Mouse (Mus musculus): ENCODE measurements at regions not wholly inside any gene's neighbourhood (a gene's known extent, or its start where the extent isn't known, plus 50 kb on each side); places are given as distances from the start of the nearest gene placed in this dataset.

GRCm38 (mm10) chr13:16715296-16715960, 703.8 kb downstream of the Inhba start:
- Histone ChIP-seq H3K4me3 (ENCODE audit: insufficient read depth, low read length) (no peak overlapping the region), H3K27ac (ENCODE audit: insufficient read depth, low read length) (no peak overlapping the region), H3K4me1 (ENCODE audit: control insufficient read depth, insufficient read depth, low read length) (no peaks in the 10 kb centered on the region)
- no peak for TF ChIP-seq POLR2A (IDR thresholded peaks at IDR 0.05; ENCODE audit: extremely low read depth, insufficient read depth, low read length)
- no peak for TF ChIP-seq CTCF (IDR thresholded peaks at IDR 0.05; ENCODE audit: extremely low read depth, insufficient read depth, low read length)

- no peaks in the 10 kb centered on the region for H3K4me1 ChIP-seq (ENCODE audit: control insufficient read depth, insufficient read depth, low read length)
- H3K27ac ChIP-seq (ENCODE audit: insufficient read depth, low read length): no peak overlapping the region
- TF ChIP-seq POLR2A (IDR thresholded peaks at IDR 0.05; ENCODE audit: extremely low read depth, insufficient read depth, low read length) (no peak), CTCF (IDR thresholded peaks at IDR 0.05; ENCODE audit: extremely low read depth, insufficient read depth, low read length) (no peak)
- H3K4me3 ChIP-seq (ENCODE audit: insufficient read depth, low read length): no peak overlapping the region
Observed at GRCm38 (mm10) chr13:16716340-16716739, 704.7 kb downstream of the Inhba start.

GRCm38 (mm10) chr13:16716796-16717749, 705.4 kb downstream of the Inhba start:
- H3K27ac ChIP-seq (ENCODE audit: insufficient read depth, low read length): no peak overlapping the region
- H3K4me1 ChIP-seq (ENCODE audit: control insufficient read depth, insufficient read depth, low read length): no peaks in the 10 kb centered on the region
- TF ChIP-seq CTCF (IDR thresholded peaks at IDR 0.05; ENCODE audit: extremely low read depth, insufficient read depth, low read length): no peak
- TF ChIP-seq POLR2A (IDR thresholded peaks at IDR 0.05; ENCODE audit: extremely low read depth, insufficient read depth, low read length): no peak
- H3K4me3 ChIP-seq (ENCODE audit: insufficient read depth, low read length): no peak overlapping the region

- no peak overlapping the region for H3K4me3 ChIP-seq (ENCODE audit: insufficient read depth, low read length)
- TF ChIP-seq POLR2A (IDR thresholded peaks at IDR 0.05; ENCODE audit: extremely low read depth, insufficient read depth, low read length): no peak
- no peak for TF ChIP-seq CTCF (IDR thresholded peaks at IDR 0.05; ENCODE audit: extremely low read depth, insufficient read depth, low read length)
- no peak overlapping the region for H3K27ac ChIP-seq (ENCODE audit: insufficient read depth, low read length)
- no peaks in the 10 kb centered on the region for H3K4me1 ChIP-seq (ENCODE audit: control insufficient read depth, insufficient read depth, low read length)
Observed at GRCm38 (mm10) chr13:16720090-16720489, 708.4 kb downstream of the Inhba start.

- TF ChIP-seq POLR2A (IDR thresholded peaks at IDR 0.05; ENCODE audit: extremely low read depth, insufficient read depth, low read length): no peak
- no peak for TF ChIP-seq CTCF (IDR thresholded peaks at IDR 0.05; ENCODE audit: extremely low read depth, insufficient read depth, low read length)
Observed at GRCm38 (mm10) chr13:16725350-16725749, 713.7 kb downstream of the Inhba start.

GRCm38 (mm10) chr13:16738313-16738712, 726.7 kb downstream of the Inhba start:
- Histone ChIP-seq H3K4me3 (ENCODE audit: insufficient read depth, low read length) (no peak overlapping the region), H3K4me1 (ENCODE audit: control insufficient read depth, insufficient read depth, low read length) (no peaks in the 10 kb centered on the region), H3K27ac (ENCODE audit: insufficient read depth, low read length) (no peak overlapping the region)
- TF ChIP-seq POLR2A (IDR thresholded peaks at IDR 0.05; ENCODE audit: extremely low read depth, insufficient read depth, low read length): no peak
- TF ChIP-seq CTCF (IDR thresholded peaks at IDR 0.05; ENCODE audit: extremely low read depth, insufficient read depth, low read length): no peak

More at GRCm38 (mm10) chr13:16725350-16725749, 713.7 kb downstream of the Inhba start:
- no peaks in the 10 kb centered on the region for H3K4me1 ChIP-seq (ENCODE audit: control insufficient read depth, insufficient read depth, low read length)
- no peak overlapping the region for H3K27ac ChIP-seq (ENCODE audit: insufficient read depth, low read length)
- no peak overlapping the region for H3K4me3 ChIP-seq (ENCODE audit: insufficient read depth, low read length)

GRCm38 (mm10) chr13:16739563-16739962, 727.9 kb downstream of the Inhba start:
- no peak overlapping the region for H3K4me3 ChIP-seq (ENCODE audit: insufficient read depth, low read length)
- TF ChIP-seq POLR2A (IDR thresholded peaks at IDR 0.05; ENCODE audit: extremely low read depth, insufficient read depth, low read length) (no peak), CTCF (IDR thresholded peaks at IDR 0.05; ENCODE audit: extremely low read depth, insufficient read depth, low read length) (no peak)
- no peaks in the 10 kb centered on the region for H3K4me1 ChIP-seq (ENCODE audit: control insufficient read depth, insufficient read depth, low read length)
- no peak overlapping the region for H3K27ac ChIP-seq (ENCODE audit: insufficient read depth, low read length)

GRCm38 (mm10) chr13:16744237-16744636, 732.6 kb downstream of the Inhba start:
- TF ChIP-seq CTCF (IDR thresholded peaks at IDR 0.05; ENCODE audit: extremely low read depth, insufficient read depth, low read length): no peak
- TF ChIP-seq POLR2A (IDR thresholded peaks at IDR 0.05; ENCODE audit: extremely low read depth, insufficient read depth, low read length): no peak
- no peak overlapping the region for H3K4me3 ChIP-seq (ENCODE audit: insufficient read depth, low read length)
- H3K4me1 ChIP-seq (ENCODE audit: control insufficient read depth, insufficient read depth, low read length): no peaks in the 10 kb centered on the region
- no peak overlapping the region for H3K27ac ChIP-seq (ENCODE audit: insufficient read depth, low read length)

- Histone ChIP-seq H3K27ac (ENCODE audit: insufficient read depth, low read length) (no peak overlapping the region), H3K4me3 (ENCODE audit: insufficient read depth, low read length) (no peak overlapping the region), H3K4me1 (ENCODE audit: control insufficient read depth, insufficient read depth, low read length) (no peaks in the 10 kb centered on the region)
- TF ChIP-seq POLR2A (IDR thresholded peaks at IDR 0.05; ENCODE audit: extremely low read depth, insufficient read depth, low read length) (no peak), CTCF (IDR thresholded peaks at IDR 0.05; ENCODE audit: extremely low read depth, insufficient read depth, low read length) (no peak)
Observed at GRCm38 (mm10) chr13:16745644-16746043, 734.0 kb downstream of the Inhba start.
